Mouse (Mus musculus): ENCODE results near the gene Aatf. TPM values are rescaled to one million over a fixed set of nuclear protein-coding genes. Genes with fewer than 3 reads are reported as not detected.
A peak's percentile ranks its signal among the peaks of the same experiment; 100 is the strongest.
"Not testable (repeated sequence)": the region's sequence is repeated elsewhere in the genome, so short reads cannot be mapped to it uniquely, and the experiment has no call there.

Aatf gene
- polyA plus RNA-seq, 1 experiment from 2014 or later, result 52.1 TPM

GRCm38 (mm10) chr11:84410383-84410782, 102.9 kb downstream of the Aatf start:
- Histone ChIP-seq H3K36me3 (ENCODE audit: control insufficient read depth, insufficient read depth, low read length) (no peaks in the 10 kb centered on the region), H3K4me3 (ENCODE audit: low read length) (no peak overlapping the region), H3K27me3 (replicated peaks; ENCODE audit: control insufficient read depth, insufficient read depth, low read length) (no peaks in the 10 kb centered on the region), H3K9ac (ENCODE audit: low read depth, low read length) (no peak overlapping the region), H3K27ac (ENCODE audit: low read depth, low read length) (no peak overlapping the region), H3K4me2 (ENCODE audit: low read length) (no peak overlapping the region), H3K4me1 (ENCODE audit: control insufficient read depth, insufficient read depth, low read depth, low read length) (peaks cover 6% of the 10 kb centered on the region), H3K9me3 (ENCODE audit: control insufficient read depth, low read length) (peaks cover 2% of the 10 kb centered on the region; the same call in 1 of the 2 replicates)
- WGBS, result 41% methylated on average over 4 of the region's 4 CpGs
- ATAC-seq, result no peak

GRCm38 (mm10) chr11:84406733-84407132, 106.6 kb downstream of the Aatf start:
- Histone ChIP-seq H3K27ac (ENCODE audit: low read depth, low read length) (no peak overlapping the region), H3K9me3 (ENCODE audit: control insufficient read depth, low read length) (peaks cover 2% of the 10 kb centered on the region; the same call in 1 of the 2 replicates), H3K9ac (ENCODE audit: low read depth, low read length) (no peak overlapping the region), H3K4me3 (ENCODE audit: low read length) (no peak overlapping the region), H3K4me1 (ENCODE audit: control insufficient read depth, insufficient read depth, low read depth, low read length) (peaks cover 2% of the 10 kb centered on the region; the same call in 1 of the 2 replicates), H3K36me3 (ENCODE audit: control insufficient read depth, insufficient read depth, low read length) (no peaks in the 10 kb centered on the region), H3K4me2 (ENCODE audit: low read length) (no peak overlapping the region), H3K27me3 (replicated peaks; ENCODE audit: control insufficient read depth, insufficient read depth, low read length) (no peaks in the 10 kb centered on the region)
- 96% methylated on average over 4 of the region's 4 CpGs for WGBS
- no peak for ATAC-seq

GRCm38 (mm10) chr11:84395010-84395409, 118.3 kb downstream of the Aatf start:
- H3K4me3 ChIP-seq (ENCODE audit: low read length), result no peak overlapping the region
- peaks cover 2% of the 10 kb centered on the region; the same call in 1 of the 2 replicates for H3K36me3 ChIP-seq (ENCODE audit: control insufficient read depth, insufficient read depth, low read length)
- no peak overlapping the region for H3K27ac ChIP-seq (ENCODE audit: low read depth, low read length)
- no peak overlapping the region for H3K4me2 ChIP-seq (ENCODE audit: low read length)
- no peaks in the 10 kb centered on the region for H3K9me3 ChIP-seq (ENCODE audit: control insufficient read depth, low read length)
- H3K27me3 ChIP-seq (replicated peaks; ENCODE audit: control insufficient read depth, insufficient read depth, low read length), result no peaks in the 10 kb centered on the region
- WGBS, result 63% methylated on average over 1 of the region's 1 CpGs
- no peak overlapping the region for H3K9ac ChIP-seq (ENCODE audit: low read depth, low read length)
- ATAC-seq, result no peak
- peaks cover 6% of the 10 kb centered on the region for H3K4me1 ChIP-seq (ENCODE audit: control insufficient read depth, insufficient read depth, low read depth, low read length)

DNA sequence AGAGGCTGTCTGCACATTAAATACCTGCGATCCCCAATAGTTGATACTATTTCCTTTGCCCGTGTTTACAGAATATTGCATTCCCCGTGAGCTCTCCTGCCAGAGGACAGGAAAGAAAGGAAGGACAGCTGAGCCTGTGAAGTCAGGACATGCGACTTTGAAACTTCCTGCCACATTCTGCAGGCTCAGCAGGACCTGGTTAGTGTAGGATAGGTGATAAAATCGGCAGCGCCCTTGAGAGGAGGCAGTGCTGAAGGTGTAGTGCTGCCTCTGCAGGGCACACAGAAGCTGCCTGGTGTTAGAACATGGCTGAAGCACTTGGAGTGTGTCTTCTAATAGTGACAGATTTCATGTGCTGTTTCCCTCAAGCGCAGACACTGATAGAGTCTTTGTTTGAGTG, 119.8 kb downstream of the Aatf start:
- 83% methylated on average over 7 of the region's 7 CpGs for WGBS
- peaks cover 6% of the 10 kb centered on the region for H3K4me1 ChIP-seq (ENCODE audit: control insufficient read depth, insufficient read depth, low read depth, low read length)
- H3K4me2 ChIP-seq (ENCODE audit: low read length), result no peak overlapping the region
- H3K9me3 ChIP-seq (ENCODE audit: control insufficient read depth, low read length), result no peaks in the 10 kb centered on the region
- no peak for ATAC-seq
- H3K36me3 ChIP-seq (ENCODE audit: control insufficient read depth, insufficient read depth, low read length), result peaks cover 2% of the 10 kb centered on the region; the same call in 1 of the 2 replicates
- H3K9ac ChIP-seq (ENCODE audit: low read depth, low read length), result no peak overlapping the region
- 0 out of 2 replicates have a peak overlapping the region, but pooled peaks have one; percentile 13 for H3K27ac ChIP-seq (ENCODE audit: low read depth, low read length)
- no peak overlapping the region for H3K4me3 ChIP-seq (ENCODE audit: low read length)
- H3K27me3 ChIP-seq (replicated peaks; ENCODE audit: control insufficient read depth, insufficient read depth, low read length), result no peaks in the 10 kb centered on the region

GRCm38 (mm10) chr11:84392066-84392465, 121.3 kb downstream of the Aatf start:
- H3K4me2 ChIP-seq (ENCODE audit: low read length); H3K36me3 ChIP-seq (ENCODE audit: control insufficient read depth, insufficient read depth, low read length); ATAC-seq; H3K9me3 ChIP-seq (ENCODE audit: control insufficient read depth, low read length); H3K27ac ChIP-seq (ENCODE audit: low read depth, low read length); H3K9ac ChIP-seq (ENCODE audit: low read depth, low read length); H3K4me1 ChIP-seq (ENCODE audit: control insufficient read depth, insufficient read depth, low read depth, low read length); H3K27me3 ChIP-seq (replicated peaks; ENCODE audit: control insufficient read depth, insufficient read depth, low read length); H3K4me3 ChIP-seq (ENCODE audit: low read length): not testable (repeated sequence)
- 82% methylated on average over 7 of the region's 7 CpGs for WGBS

- H3K27me3 ChIP-seq (replicated peaks; ENCODE audit: control insufficient read depth, insufficient read depth, low read length), result no peaks in the 10 kb centered on the region
- 92% methylated on average over 8 of the region's 8 CpGs for WGBS
- H3K4me3 ChIP-seq (ENCODE audit: low read length), result no peak overlapping the region
- H3K9me3 ChIP-seq (ENCODE audit: control insufficient read depth, low read length), result no peaks in the 10 kb centered on the region
- ATAC-seq, result no peak
- H3K36me3 ChIP-seq (ENCODE audit: control insufficient read depth, insufficient read depth, low read length), result no peaks in the 10 kb centered on the region
- H3K4me2 ChIP-seq (ENCODE audit: low read length), result no peak overlapping the region
- no peak overlapping the region for H3K27ac ChIP-seq (ENCODE audit: low read depth, low read length)
- H3K4me1 ChIP-seq (ENCODE audit: control insufficient read depth, insufficient read depth, low read depth, low read length), result no peaks in the 10 kb centered on the region
- no peak overlapping the region for H3K9ac ChIP-seq (ENCODE audit: low read depth, low read length)
Measured at GRCm38 (mm10) chr11:84391126-84391525, 122.2 kb downstream of the Aatf start.

DNA sequence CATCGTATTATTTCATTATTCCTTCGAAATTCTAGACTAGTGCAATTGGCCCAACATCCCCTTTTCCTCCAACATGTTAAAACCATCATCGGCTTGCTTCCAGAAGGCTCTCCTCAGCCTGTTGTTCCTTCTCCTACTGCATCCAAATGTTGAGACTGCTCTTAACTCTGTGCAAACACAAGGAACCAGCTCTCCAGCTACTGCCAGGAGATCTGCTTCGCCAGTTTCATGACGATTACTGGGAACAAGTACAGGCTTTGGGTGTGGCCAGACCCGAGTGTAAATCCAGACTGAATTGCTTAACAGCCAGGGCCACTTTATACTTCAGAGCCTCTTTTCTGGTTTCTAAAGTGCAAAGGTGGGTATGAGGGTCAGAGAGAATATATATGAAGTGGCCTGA, 124.0 kb downstream of the Aatf start:
- Histone ChIP-seq H3K36me3 (ENCODE audit: control insufficient read depth, insufficient read depth, low read length) (no peaks in the 10 kb centered on the region), H3K27me3 (replicated peaks; ENCODE audit: control insufficient read depth, insufficient read depth, low read length) (no peaks in the 10 kb centered on the region), H3K9me3 (ENCODE audit: control insufficient read depth, low read length) (no peaks in the 10 kb centered on the region), H3K4me1 (ENCODE audit: control insufficient read depth, insufficient read depth, low read depth, low read length) (no peaks in the 10 kb centered on the region), H3K4me3 (ENCODE audit: low read length) (no peak overlapping the region), H3K4me2 (ENCODE audit: low read length) (no peak overlapping the region), H3K27ac (ENCODE audit: low read depth, low read length) (no peak overlapping the region), H3K9ac (ENCODE audit: low read depth, low read length) (no peak overlapping the region)
- 83% methylated on average over 6 of the region's 6 CpGs for WGBS
- ATAC-seq, result no peak

DNA sequence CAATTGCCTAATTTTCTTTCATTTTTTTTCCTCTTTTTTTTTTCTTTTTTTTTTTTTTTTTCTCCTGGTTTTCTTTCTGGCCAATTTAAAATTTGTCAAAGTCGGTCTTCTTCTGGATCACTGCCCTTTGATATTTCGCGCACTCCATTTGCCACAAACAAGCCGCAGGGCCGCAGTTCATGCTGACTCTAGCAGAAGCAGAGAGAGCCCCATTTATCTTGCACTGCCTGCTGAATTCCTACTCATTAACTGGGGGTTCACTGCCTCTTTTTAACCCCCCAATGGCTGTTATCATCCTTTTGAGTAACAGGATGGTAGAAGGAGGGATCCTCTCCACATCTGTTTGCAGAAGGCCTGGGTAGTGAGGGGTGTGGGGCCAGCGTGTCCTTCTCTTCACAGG, 129.4 kb downstream of the Aatf start:
- H3K9me3 ChIP-seq (ENCODE audit: control insufficient read depth, low read length), result no peaks in the 10 kb centered on the region
- no peaks in the 10 kb centered on the region for H3K27me3 ChIP-seq (replicated peaks; ENCODE audit: control insufficient read depth, insufficient read depth, low read length)
- H3K4me3 ChIP-seq (ENCODE audit: low read length), result no peak overlapping the region
- no peak overlapping the region for H3K9ac ChIP-seq (ENCODE audit: low read depth, low read length)
- no peak for ATAC-seq
- WGBS, result 41% methylated on average over 6 of the region's 6 CpGs
- H3K36me3 ChIP-seq (ENCODE audit: control insufficient read depth, insufficient read depth, low read length), result no peaks in the 10 kb centered on the region
- peaks cover 3% of the 10 kb centered on the region for H3K4me1 ChIP-seq (ENCODE audit: control insufficient read depth, insufficient read depth, low read depth, low read length)
- H3K27ac ChIP-seq (ENCODE audit: low read depth, low read length), result no peak overlapping the region
- no peak overlapping the region for H3K4me2 ChIP-seq (ENCODE audit: low read length)

- WGBS, result 35% methylated on average over 13 of the region's 13 CpGs
- Histone ChIP-seq H3K9me3 (ENCODE audit: control insufficient read depth, low read length) (no peaks in the 10 kb centered on the region), H3K27me3 (replicated peaks; ENCODE audit: control insufficient read depth, insufficient read depth, low read length) (no peaks in the 10 kb centered on the region), H3K27ac (ENCODE audit: low read depth, low read length) (no peak overlapping the region), H3K4me3 (ENCODE audit: low read length) (no peak overlapping the region), H3K36me3 (ENCODE audit: control insufficient read depth, insufficient read depth, low read length) (no peaks in the 10 kb centered on the region), H3K4me1 (ENCODE audit: control insufficient read depth, insufficient read depth, low read depth, low read length) (peaks cover 3% of the 10 kb centered on the region), H3K4me2 (ENCODE audit: low read length) (no peak overlapping the region), H3K9ac (ENCODE audit: low read depth, low read length) (no peak overlapping the region)
- no peak for ATAC-seq
Measured at GRCm38 (mm10) chr11:84382450-84382849, 130.9 kb downstream of the Aatf start.

Measured in hindbrain, embryonic 16.5 days (tissue).